Mouse (Mus musculus): ENCODE measurements around the gene Actl6b. TPM values are rescaled to one million over a fixed set of nuclear protein-coding genes. Genes with fewer than 3 reads are reported as not detected.
A peak's percentile ranks its signal among the peaks of the same experiment; 100 is the strongest.

Gene Actl6b
- polyA plus RNA-seq, 1 experiment from 2014 or later: 0.05 TPM

GRCm38 (mm10) chr5:137599600-137599999, 46.3 kb downstream of the Actl6b start:
- Histone ChIP-seq H3K36me3 (ENCODE audit: control insufficient read depth, insufficient read depth) (no peaks in the 10 kb centered on the region), H3K27ac (ENCODE audit: low read length) (peak overlapping the region; percentile 91), H3K9ac (ENCODE audit: low read depth, low read length) (peak overlapping the region; percentile 91), H3K4me3 (ENCODE audit: low read depth, low read length) (peak overlapping the region; percentile 81), H3K9me3 (replicated peaks; ENCODE audit: control insufficient read depth, low read length) (no peaks in the 10 kb centered on the region), H3K4me2 (ENCODE audit: low read depth, low read length) (peak overlapping the region; percentile 99), H3K4me1 (ENCODE audit: control insufficient read depth, low read depth, low read length) (peaks cover 34% of the 10 kb centered on the region), H3K27me3 (ENCODE audit: control insufficient read depth, insufficient read depth, low read depth, low read length) (no peaks in the 10 kb centered on the region)
- no peak for ATAC-seq (ENCODE audit: low read depth)
- WGBS (ENCODE audit: insufficient replicate concordance): 21% methylated on average over 9 of the region's 9 CpGs

- Histone ChIP-seq H3K27me3 (ENCODE audit: control insufficient read depth, insufficient read depth, low read depth, low read length) (no peaks in the 10 kb centered on the region), H3K9me3 (replicated peaks; ENCODE audit: control insufficient read depth, low read length) (no peaks in the 10 kb centered on the region), H3K9ac (ENCODE audit: low read depth, low read length) (peak overlapping the region; percentile 91), H3K27ac (ENCODE audit: low read length) (peak overlapping the region; percentile 91), H3K4me3 (ENCODE audit: low read depth, low read length) (peak overlapping the region; percentile 81), H3K4me1 (ENCODE audit: control insufficient read depth, low read depth, low read length) (peaks cover 38% of the 10 kb centered on the region), H3K4me2 (ENCODE audit: low read depth, low read length) (peak overlapping the region; percentile 99), H3K36me3 (ENCODE audit: control insufficient read depth, insufficient read depth) (no peaks in the 10 kb centered on the region)
- peak; percentile 26 for ATAC-seq (ENCODE audit: low read depth)
- under 1% methylated on average over 19 of the region's 19 CpGs for WGBS (ENCODE audit: insufficient replicate concordance)
Measured at GRCm38 (mm10) chr5:137600281-137600618, 46.9 kb downstream of the Actl6b start.

GRCm38 (mm10) chr5:137600619-137601364, 47.5 kb downstream of the Actl6b start, which contains the start of gene Mospd3:
Gene Mospd3 (minus strand): TSS chr5:137601058.
- Histone ChIP-seq H3K4me2 (ENCODE audit: low read depth, low read length) (peak within 1 kb of the TSS; percentile 99), H3K36me3 (ENCODE audit: control insufficient read depth, insufficient read depth) (no peaks in the 10 kb centered on the region), H3K9me3 (replicated peaks; ENCODE audit: control insufficient read depth, low read length) (no peaks in the 10 kb centered on the region), H3K27ac (ENCODE audit: low read length) (peak within 1 kb of the TSS; percentile 91), H3K4me3 (ENCODE audit: low read depth, low read length) (peak within 1 kb of the TSS; percentile 81), H3K27me3 (ENCODE audit: control insufficient read depth, insufficient read depth, low read depth, low read length) (no peaks in the 10 kb centered on the region), H3K4me1 (ENCODE audit: control insufficient read depth, low read depth, low read length) (peaks cover 43% of the 10 kb centered on the region), H3K9ac (ENCODE audit: low read depth, low read length) (peak within 1 kb of the TSS; percentile 91)
- WGBS (ENCODE audit: insufficient replicate concordance): under 1% methylated on average over 41 of the region's 41 CpGs
- ATAC-seq (ENCODE audit: low read depth): peak; percentile 93

- under 1% methylated on average over 22 of the region's 22 CpGs for WGBS (ENCODE audit: insufficient replicate concordance)
Measured at GRCm38 (mm10) chr5:137601365-137601729, 48.0 kb downstream of the Actl6b start.

GRCm38 (mm10) chr5:137607860-137608653, 54.7 kb downstream of the Actl6b start:
- H3K4me1 ChIP-seq (ENCODE audit: control insufficient read depth, low read depth, low read length): peaks cover 30% of the 10 kb centered on the region
- H3K4me3 ChIP-seq (ENCODE audit: low read depth, low read length): no peak overlapping the region
- ATAC-seq (ENCODE audit: low read depth): no peak
- no peaks in the 10 kb centered on the region for H3K36me3 ChIP-seq (ENCODE audit: control insufficient read depth, insufficient read depth)
- no peaks in the 10 kb centered on the region for H3K27me3 ChIP-seq (ENCODE audit: control insufficient read depth, insufficient read depth, low read depth, low read length)
- H3K27ac ChIP-seq (ENCODE audit: low read length): no peak overlapping the region
- H3K9ac ChIP-seq (ENCODE audit: low read depth, low read length): no peak overlapping the region
- H3K9me3 ChIP-seq (replicated peaks; ENCODE audit: control insufficient read depth, low read length): no peaks in the 10 kb centered on the region
- no peak overlapping the region for H3K4me2 ChIP-seq (ENCODE audit: low read depth, low read length)
- WGBS (ENCODE audit: insufficient replicate concordance): 46% methylated on average over 26 of the region's 26 CpGs

More at GRCm38 (mm10) chr5:137601365-137601729, 48.0 kb downstream of the Actl6b start:
- Histone ChIP-seq H3K4me2 (ENCODE audit: low read depth, low read length) (peak overlapping the region; percentile 99), H3K4me1 (ENCODE audit: control insufficient read depth, low read depth, low read length) (peaks cover 45% of the 10 kb centered on the region), H3K4me3 (ENCODE audit: low read depth, low read length) (peak overlapping the region; percentile 81), H3K9ac (ENCODE audit: low read depth, low read length) (peak overlapping the region; percentile 71), H3K9me3 (replicated peaks; ENCODE audit: control insufficient read depth, low read length) (no peaks in the 10 kb centered on the region), H3K36me3 (ENCODE audit: control insufficient read depth, insufficient read depth) (no peaks in the 10 kb centered on the region), H3K27ac (ENCODE audit: low read length) (peak overlapping the region; percentile 91), H3K27me3 (ENCODE audit: control insufficient read depth, insufficient read depth, low read depth, low read length) (no peaks in the 10 kb centered on the region)
- no peak for ATAC-seq (ENCODE audit: low read depth)

GRCm38 (mm10) chr5:137608654-137609190, 55.4 kb downstream of the Actl6b start:
- WGBS (ENCODE audit: insufficient replicate concordance): 53% methylated on average over 23 of the region's 23 CpGs
- H3K27me3 ChIP-seq (ENCODE audit: control insufficient read depth, insufficient read depth, low read depth, low read length): no peaks in the 10 kb centered on the region
- no peak overlapping the region for H3K4me3 ChIP-seq (ENCODE audit: low read depth, low read length)
- H3K4me1 ChIP-seq (ENCODE audit: control insufficient read depth, low read depth, low read length): peaks cover 28% of the 10 kb centered on the region
- H3K9ac ChIP-seq (ENCODE audit: low read depth, low read length): no peak overlapping the region
- no peak overlapping the region for H3K4me2 ChIP-seq (ENCODE audit: low read depth, low read length)
- no peaks in the 10 kb centered on the region for H3K9me3 ChIP-seq (replicated peaks; ENCODE audit: control insufficient read depth, low read length)
- ATAC-seq (ENCODE audit: low read depth): no peak
- H3K27ac ChIP-seq (ENCODE audit: low read length): no peak overlapping the region
- no peaks in the 10 kb centered on the region for H3K36me3 ChIP-seq (ENCODE audit: control insufficient read depth, insufficient read depth)

- no peak overlapping the region for H3K4me3 ChIP-seq (ENCODE audit: low read depth, low read length)
- H3K9me3 ChIP-seq (replicated peaks; ENCODE audit: control insufficient read depth, low read length): no peaks in the 10 kb centered on the region
- ATAC-seq (ENCODE audit: low read depth): no peak
- H3K4me1 ChIP-seq (ENCODE audit: control insufficient read depth, low read depth, low read length): peaks cover 27% of the 10 kb centered on the region
- H3K9ac ChIP-seq (ENCODE audit: low read depth, low read length): no peak overlapping the region
- H3K27me3 ChIP-seq (ENCODE audit: control insufficient read depth, insufficient read depth, low read depth, low read length): no peaks in the 10 kb centered on the region
- H3K4me2 ChIP-seq (ENCODE audit: low read depth, low read length): no peak overlapping the region
- 61% methylated on average over 3 of the region's 3 CpGs for WGBS (ENCODE audit: insufficient replicate concordance)
- H3K27ac ChIP-seq (ENCODE audit: low read length): no peak overlapping the region
- H3K36me3 ChIP-seq (ENCODE audit: control insufficient read depth, insufficient read depth): no peaks in the 10 kb centered on the region
Measured at GRCm38 (mm10) chr5:137609292-137609691, 56.0 kb downstream of the Actl6b start.

GRCm38 (mm10) chr5:137610056-137610455, 56.7 kb downstream of the Actl6b start:
- Histone ChIP-seq H3K36me3 (ENCODE audit: control insufficient read depth, insufficient read depth) (no peaks in the 10 kb centered on the region), H3K4me2 (ENCODE audit: low read depth, low read length) (no peak overlapping the region), H3K27me3 (ENCODE audit: control insufficient read depth, insufficient read depth, low read depth, low read length) (no peaks in the 10 kb centered on the region), H3K9me3 (replicated peaks; ENCODE audit: control insufficient read depth, low read length) (no peaks in the 10 kb centered on the region), H3K9ac (ENCODE audit: low read depth, low read length) (no peak overlapping the region), H3K4me1 (ENCODE audit: control insufficient read depth, low read depth, low read length) (peaks cover 25% of the 10 kb centered on the region), H3K27ac (ENCODE audit: low read length) (no peak overlapping the region), H3K4me3 (ENCODE audit: low read depth, low read length) (no peak overlapping the region)
- WGBS (ENCODE audit: insufficient replicate concordance): 72% methylated on average over 4 of the region's 4 CpGs
- no peak for ATAC-seq (ENCODE audit: low read depth)

All from liver, embryonic 16.5 days (tissue).